Mouse (Mus musculus) forebrain, embryonic 15.5 days (tissue): ENCODE measurements around the gene Cecr2. TPM values are rescaled to one million over a fixed set of nuclear protein-coding genes. Genes with fewer than 3 reads are reported as not detected.
A peak's percentile ranks its signal among the peaks of the same experiment; 100 is the strongest.

Source experiments
- ATAC-seq: fragments of 200-750 bp; cut with Nextera tagmentation; replicated peaks from 2 replicates; pipeline ENCODE4 v1.8.0; 2017; ENCODE audit warnings: mild to moderate bottlenecking, moderate TSS enrichment, moderate library complexity
- H3K27ac ChIP-seq: fragments of 300-500 bp; sonication (generic); replicated peaks from 2 replicates; pipeline ENCODE4 v1.5.1; 2015; ENCODE audit warnings: mild to moderate bottlenecking, inconsistent platforms
- H3K27me3 ChIP-seq: fragments of 300-500 bp; sonication (generic); 2 replicates; pipeline ENCODE4 v1.6.1; 2015; ENCODE audit warnings: inconsistent platforms
- H3K36me3 ChIP-seq: fragments of 300-500 bp; sonication (generic); 2 replicates; pipeline ENCODE4 v1.6.1; 2015; ENCODE audit warnings: mild to moderate bottlenecking, inconsistent platforms
- H3K4me1 ChIP-seq: fragments of 300-500 bp; sonication (generic); 2 replicates; pipeline ENCODE4 v1.6.1; 2015; ENCODE audit warnings: inconsistent platforms
- H3K4me2 ChIP-seq: fragments of 300-500 bp; sonication (generic); replicated peaks from 2 replicates; pipeline ENCODE4 v1.6.1; 2015; ENCODE audit warnings: mild to moderate bottlenecking, inconsistent platforms
- H3K4me3 ChIP-seq: fragments of 300-500 bp; sonication (generic); 2 replicates; pipeline ENCODE4 v1.5.1; 2015; ENCODE audit warnings: mild to moderate bottlenecking, inconsistent platforms
- H3K9ac ChIP-seq: fragments of 300-500 bp; sonication (generic); replicated peaks from 2 replicates; pipeline ENCODE4 v1.6.1; 2015; ENCODE audit warnings: mild to moderate bottlenecking, inconsistent platforms
- H3K9me3 ChIP-seq: fragments of 300-500 bp; sonication (generic); 2 replicates; pipeline ENCODE4 v1.6.1; 2016; ENCODE audit warnings: inconsistent platforms
- WGBS: fragments of 180-500 bp; shearing (Covaris S2); methylation state at CpG from one replicate; pipeline ENCODE4 v1.1.7; 2015; ENCODE audit warnings: mixed read lengths; 5-methylcytosine and 5-hydroxymethylcytosine counted together
- polyA plus RNA-seq: library from polyadenylated mRNA; unstranded; fragments of >200 nt; fragmentation: Nextera tagmentation; extraction: Ambion mirVana; gene quantifications from 2 replicates; pipeline ENCODE4 v1.2.1, GENCODE M21; 2015

Cecr2 gene
- polyA plus RNA-seq, 1 experiment from 2014 or later, result 5.7 TPM

GRCm38 (mm10) chr6:120736011-120736410 is 69.8 kb downstream of the Cecr2 start:
- Histone ChIP-seq H3K27ac (no peak overlapping the region), H3K4me3 (no peak overlapping the region), H3K4me1 (no peaks in the 10 kb centered on the region), H3K36me3 (peaks cover 14% of the 10 kb centered on the region; the same call in 1 of the 2 replicates), H3K9ac (no peak overlapping the region), H3K9me3 (no peaks in the 10 kb centered on the region), H3K27me3 (no peaks in the 10 kb centered on the region), H3K4me2 (no peak overlapping the region)
- ATAC-seq, result no peak
- WGBS, result 87% methylated on average over 3 of the region's 3 CpGs

DNA sequence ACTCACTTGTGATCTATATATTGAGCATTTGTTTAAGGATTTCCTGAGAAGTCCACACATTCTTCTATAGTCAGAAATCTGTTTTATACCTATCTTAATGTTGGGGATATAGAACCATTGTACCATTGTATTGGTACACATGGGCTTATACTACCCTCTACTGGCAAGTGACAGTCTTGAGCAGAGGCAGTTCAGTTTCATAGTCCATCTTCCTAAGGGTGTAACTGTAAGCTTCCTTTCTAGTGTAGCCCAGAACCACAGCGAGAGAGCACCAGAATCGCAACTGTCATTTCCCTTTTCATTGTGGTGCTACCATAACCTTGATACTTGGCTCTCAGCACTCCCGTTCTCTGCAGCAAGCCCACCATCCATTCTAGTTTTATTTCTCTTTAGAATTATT is 70.4 kb downstream of the Cecr2 start:
- Histone ChIP-seq H3K27me3 (no peaks in the 10 kb centered on the region), H3K36me3 (peaks cover 14% of the 10 kb centered on the region; the same call in 1 of the 2 replicates), H3K4me2 (no peak overlapping the region), H3K9ac (no peak overlapping the region), H3K4me3 (no peak overlapping the region), H3K27ac (no peak overlapping the region), H3K9me3 (no peaks in the 10 kb centered on the region), H3K4me1 (no peaks in the 10 kb centered on the region)
- WGBS, result 80% methylated on average over 3 of the region's 3 CpGs
- ATAC-seq, result peak; percentile 83

- no peak overlapping the region for H3K4me2 ChIP-seq
- 81% methylated on average over 2 of the region's 2 CpGs for WGBS
- ATAC-seq, result no peak
- H3K9ac ChIP-seq, result no peak overlapping the region
- no peak overlapping the region for H3K27ac ChIP-seq
- no peaks in the 10 kb centered on the region for H3K4me1 ChIP-seq
- H3K9me3 ChIP-seq, result no peaks in the 10 kb centered on the region
- H3K4me3 ChIP-seq, result no peak overlapping the region
- H3K27me3 ChIP-seq, result no peaks in the 10 kb centered on the region
- H3K36me3 ChIP-seq, result peaks cover 7% of the 10 kb centered on the region; the same call in 1 of the 2 replicates
Observed at GRCm38 (mm10) chr6:120743130-120743529, 77.0 kb downstream of the Cecr2 start.

- ATAC-seq, result no peak
- no peak overlapping the region for H3K4me3 ChIP-seq
- no peak overlapping the region for H3K27ac ChIP-seq
- H3K36me3 ChIP-seq, result no peaks in the 10 kb centered on the region
- no peaks in the 10 kb centered on the region for H3K27me3 ChIP-seq
- no peak overlapping the region for H3K4me2 ChIP-seq
- H3K4me1 ChIP-seq, result no peaks in the 10 kb centered on the region
- WGBS, result 91% methylated on average over 7 of the region's 7 CpGs
- H3K9ac ChIP-seq, result no peak overlapping the region
- no peaks in the 10 kb centered on the region for H3K9me3 ChIP-seq
Observed at GRCm38 (mm10) chr6:120744266-120744665, 78.1 kb downstream of the Cecr2 start.

DNA sequence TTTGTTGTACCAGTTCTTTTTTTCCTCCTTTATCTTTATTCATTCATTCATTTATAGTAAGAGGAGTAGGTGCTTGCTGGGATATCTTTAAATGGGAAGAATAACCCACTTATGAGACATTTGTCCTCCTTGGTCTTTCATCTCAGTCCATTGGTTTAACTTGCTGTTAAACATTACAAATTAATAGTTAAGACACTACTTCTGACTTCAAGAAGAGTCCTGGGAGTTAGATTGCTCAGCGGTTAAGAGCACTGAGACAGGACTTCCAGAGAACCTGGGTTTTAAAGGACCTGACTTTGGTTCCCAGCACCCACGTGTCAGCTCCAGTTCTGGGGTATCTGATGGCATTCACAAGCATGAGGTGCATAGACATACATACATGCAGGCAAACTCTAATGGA is 80.2 kb downstream of the Cecr2 start:
- no peaks in the 10 kb centered on the region for H3K4me1 ChIP-seq
- H3K27ac ChIP-seq, result no peak overlapping the region
- peaks cover 3% of the 10 kb centered on the region; the same call in 1 of the 2 replicates for H3K36me3 ChIP-seq
- H3K4me3 ChIP-seq, result no peak overlapping the region
- H3K4me2 ChIP-seq, result no peak overlapping the region
- H3K9ac ChIP-seq, result no peak overlapping the region
- H3K9me3 ChIP-seq, result no peaks in the 10 kb centered on the region
- H3K27me3 ChIP-seq, result no peaks in the 10 kb centered on the region
- 95% methylated on average over 2 of the region's 2 CpGs for WGBS
- no peak for ATAC-seq

DNA sequence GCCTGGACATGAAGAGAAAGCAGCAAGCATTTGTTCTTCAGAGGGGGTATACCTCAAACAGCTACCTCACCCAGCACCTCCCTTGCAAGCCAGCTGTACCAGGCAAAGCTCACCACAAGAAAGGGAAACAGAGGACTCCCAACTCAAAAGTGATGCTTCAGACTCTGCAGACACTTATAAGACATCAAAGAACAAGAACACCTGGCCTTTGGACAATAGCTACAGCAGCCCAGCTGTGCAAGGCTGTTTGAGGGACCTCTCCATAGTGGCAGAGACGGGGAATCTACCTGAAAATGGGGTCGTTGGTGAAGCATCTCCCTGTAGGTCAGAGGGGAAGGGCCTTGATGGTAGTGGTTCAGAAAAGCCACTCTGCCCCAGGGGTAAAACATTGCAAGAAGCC is 95.0 kb downstream of the Cecr2 start:
- no peaks in the 10 kb centered on the region for H3K9me3 ChIP-seq
- no peak overlapping the region for H3K4me2 ChIP-seq
- peaks cover 52% of the 10 kb centered on the region for H3K36me3 ChIP-seq
- WGBS, result 85% methylated on average over 2 of the region's 2 CpGs
- no peak for ATAC-seq
- H3K27me3 ChIP-seq, result no peaks in the 10 kb centered on the region
- no peaks in the 10 kb centered on the region for H3K4me1 ChIP-seq
- no peak overlapping the region for H3K4me3 ChIP-seq
- H3K9ac ChIP-seq, result no peak overlapping the region
- no peak overlapping the region for H3K27ac ChIP-seq

DNA sequence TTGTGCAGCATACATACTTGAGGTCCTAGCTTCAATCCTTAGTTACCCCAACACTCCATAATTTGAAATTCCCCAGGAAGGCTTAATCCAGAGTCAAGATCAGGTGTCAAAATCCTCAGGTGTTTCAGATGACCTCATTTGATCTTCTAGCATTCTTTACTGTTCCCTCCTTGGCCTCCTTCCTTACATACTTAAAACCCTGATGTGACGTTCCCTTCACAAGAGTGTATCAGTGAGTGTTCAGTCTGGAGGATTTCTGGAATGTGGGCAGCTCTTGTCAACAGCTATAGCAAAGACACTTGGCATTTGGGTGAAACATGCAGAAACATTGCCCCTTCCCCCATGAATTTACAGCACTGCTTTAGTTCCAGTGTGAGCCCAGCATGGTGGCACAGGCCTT is 103.8 kb downstream of the Cecr2 start:
- no peak overlapping the region for H3K4me3 ChIP-seq
- peaks cover 11% of the 10 kb centered on the region; the same call in 1 of the 2 replicates for H3K36me3 ChIP-seq
- ATAC-seq, result no peak
- H3K27ac ChIP-seq, result no peak overlapping the region
- H3K4me1 ChIP-seq, result peaks cover 25% of the 10 kb centered on the region
- WGBS, result 98% methylated on average over 1 of the region's 1 CpGs
- H3K9ac ChIP-seq, result no peak overlapping the region
- H3K27me3 ChIP-seq, result no peaks in the 10 kb centered on the region
- H3K9me3 ChIP-seq, result no peaks in the 10 kb centered on the region
- no peak overlapping the region for H3K4me2 ChIP-seq

GRCm38 (mm10) chr6:120771366-120771765 is 105.2 kb downstream of the Cecr2 start:
- no peak overlapping the region for H3K27ac ChIP-seq
- H3K4me3 ChIP-seq, result no peak overlapping the region
- WGBS, result 81% methylated on average over 1 of the region's 1 CpGs
- H3K4me2 ChIP-seq, result no peak overlapping the region
- H3K4me1 ChIP-seq, result peaks cover 25% of the 10 kb centered on the region
- no peaks in the 10 kb centered on the region for H3K27me3 ChIP-seq
- no peak overlapping the region for H3K9ac ChIP-seq
- no peak for ATAC-seq
- H3K36me3 ChIP-seq, result peaks cover 6% of the 10 kb centered on the region; the same call in 1 of the 2 replicates
- no peaks in the 10 kb centered on the region for H3K9me3 ChIP-seq

DNA sequence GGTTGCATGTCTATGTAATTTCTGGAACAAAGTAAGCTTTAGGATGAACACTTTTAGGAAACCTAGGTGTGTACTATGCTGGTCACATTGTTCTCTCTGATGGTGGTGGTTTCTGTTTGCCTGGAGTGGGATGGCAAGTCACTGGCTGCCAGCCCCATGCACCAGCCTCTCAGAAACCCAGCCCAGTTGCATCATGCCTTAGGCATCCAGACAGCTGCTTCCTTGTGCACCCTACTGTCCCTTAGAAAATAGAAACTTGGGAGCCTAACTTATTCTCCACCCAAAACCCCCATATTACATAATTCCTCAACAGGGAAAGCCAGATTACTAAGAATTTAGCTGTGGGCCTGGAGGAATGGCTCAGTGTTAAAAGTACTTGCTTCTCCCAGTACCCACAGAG is 105.9 kb downstream of the Cecr2 start:
- Histone ChIP-seq H3K4me1 (peaks cover 25% of the 10 kb centered on the region), H3K27ac (0 out of 2 replicates have a peak overlapping the region, but pooled peaks have one; percentile 77), H3K9ac (no peak overlapping the region), H3K27me3 (no peaks in the 10 kb centered on the region), H3K4me3 (no peak overlapping the region), H3K9me3 (no peaks in the 10 kb centered on the region), H3K4me2 (no peak overlapping the region), H3K36me3 (peaks cover 1% of the 10 kb centered on the region; the same call in 1 of the 2 replicates)
- no peak for ATAC-seq

- Histone ChIP-seq H3K4me2 (no peak within 1 kb of the TSS), H3K9ac (no peak within 1 kb of the TSS), H3K9me3 (no peaks in the 10 kb centered on the region)
Observed at GRCm38 (mm10) chr6:120773149-120773628, 107.0 kb downstream of the Cecr2 start, which contains the start of gene Slc25a18. TSS of gene Slc25a18 (plus strand) at chr6:120773578.

GRCm38 (mm10) chr6:120773763-120774162 is 107.6 kb downstream of the Cecr2 start:
- 43% methylated on average over 6 of the region's 6 CpGs for WGBS
- Histone ChIP-seq H3K9me3 (no peaks in the 10 kb centered on the region), H3K27me3 (no peaks in the 10 kb centered on the region), H3K27ac (peak overlapping the region; percentile 77; the same call in 1 of the 2 replicates), H3K4me3 (no peak overlapping the region), H3K4me2 (no peak overlapping the region), H3K9ac (no peak overlapping the region), H3K4me1 (peaks cover 25% of the 10 kb centered on the region), H3K36me3 (no peaks in the 10 kb centered on the region)
- peak; percentile 66; the same call in 1 of the 2 replicates for ATAC-seq

More at GRCm38 (mm10) chr6:120773149-120773628, 107.0 kb downstream of the Cecr2 start, which contains the start of gene Slc25a18:
- peak within 1 kb of the TSS; percentile 77 for H3K27ac ChIP-seq
- 10% methylated on average over 5 of the region's 5 CpGs for WGBS
- peak; percentile 88 for ATAC-seq
- H3K27me3 ChIP-seq, result no peaks in the 10 kb centered on the region
- H3K36me3 ChIP-seq, result no peaks in the 10 kb centered on the region
- H3K4me1 ChIP-seq, result peaks cover 25% of the 10 kb centered on the region
- no peak within 1 kb of the TSS for H3K4me3 ChIP-seq

DNA sequence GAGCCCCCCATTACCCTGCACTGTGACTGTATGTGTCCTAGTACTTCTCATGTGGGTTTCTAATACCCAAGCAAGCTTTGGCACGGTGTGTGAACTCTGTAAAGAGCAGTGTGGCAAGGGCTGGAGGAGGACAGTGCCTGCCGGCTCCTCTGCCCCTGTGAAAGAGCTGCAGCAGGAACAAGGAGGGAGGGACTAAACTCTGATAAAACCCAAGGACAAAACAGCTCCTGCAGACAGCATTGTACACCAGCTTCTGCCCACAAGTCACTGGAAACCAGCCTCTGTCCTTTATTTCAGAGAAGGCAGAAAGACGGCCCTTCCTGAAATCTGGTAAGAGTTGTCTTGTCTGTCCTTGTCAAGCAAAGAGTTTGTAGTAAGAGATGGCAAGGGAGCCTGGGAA is 110.1 kb downstream of the Cecr2 start:
- Histone ChIP-seq H3K27ac (no peak overlapping the region), H3K9ac (no peak overlapping the region), H3K4me3 (no peak overlapping the region), H3K27me3 (no peaks in the 10 kb centered on the region), H3K9me3 (no peaks in the 10 kb centered on the region), H3K4me2 (no peak overlapping the region), H3K36me3 (no peaks in the 10 kb centered on the region), H3K4me1 (peaks cover 25% of the 10 kb centered on the region)
- ATAC-seq, result no peak
- WGBS, result 89% methylated on average over 3 of the region's 3 CpGs

- Histone ChIP-seq H3K27me3 (no peaks in the 10 kb centered on the region), H3K9me3 (no peaks in the 10 kb centered on the region), H3K4me1 (peaks cover 20% of the 10 kb centered on the region), H3K4me3 (no peak overlapping the region), H3K9ac (no peak overlapping the region), H3K36me3 (no peaks in the 10 kb centered on the region), H3K27ac (no peak overlapping the region), H3K4me2 (no peak overlapping the region)
- WGBS, result 90% methylated on average over 9 of the region's 9 CpGs
- no peak for ATAC-seq
Observed at GRCm38 (mm10) chr6:120777533-120777932, 111.4 kb downstream of the Cecr2 start.
